Mouse (Mus musculus) kidney, postnatal 14 days (tissue): Measurements from ENCODE around the gene Sdr39u1.
A peak's percentile ranks its signal among the peaks of the same experiment; 100 is the strongest.

Experiments used
- DNase-seq: peaks from one replicate; pipeline ENCODE4 v3.0.0; 2022; ENCODE audit warnings: mixed read lengths

Gene Sdr39u1

GRCm38 (mm10) chr14:55883663-55884062, 16.4 kb downstream of the Sdr39u1 start:
- DNase-seq = no peak

- DNase-seq = no peak
Observed at GRCm38 (mm10) chr14:55883149-55883661, 16.9 kb downstream of the Sdr39u1 start.

GRCm38 (mm10) chr14:55882171-55882641, 17.9 kb downstream of the Sdr39u1 start:
- peak; percentile 75 for DNase-seq

- DNase-seq = no peak
Observed at GRCm38 (mm10) chr14:55880982-55881381, 19.1 kb downstream of the Sdr39u1 start.

GRCm38 (mm10) chr14:55879623-55880022, 20.5 kb downstream of the Sdr39u1 start:
- DNase-seq = peak; percentile 89

- no peak for DNase-seq
Observed at GRCm38 (mm10) chr14:55878316-55878940, 21.7 kb downstream of the Sdr39u1 start.

- no peak for DNase-seq
Observed at GRCm38 (mm10) chr14:55877469-55878315, 22.4 kb downstream of the Sdr39u1 start.

- DNase-seq = peak; percentile 79
Observed at GRCm38 (mm10) chr14:55873714-55874683, 26.1 kb downstream of the Sdr39u1 start.

- DNase-seq = no peak
Observed at GRCm38 (mm10) chr14:55873242-55873713, 26.8 kb downstream of the Sdr39u1 start.

- no peak for DNase-seq
Observed at GRCm38 (mm10) chr14:55872551-55872950, 27.5 kb downstream of the Sdr39u1 start.

GRCm38 (mm10) chr14:55872039-55872438, 28.1 kb downstream of the Sdr39u1 start:
- DNase-seq = no peak

GRCm38 (mm10) chr14:55869538-55869937, 30.6 kb downstream of the Sdr39u1 start:
- DNase-seq = no peak

- no peak for DNase-seq
Observed at GRCm38 (mm10) chr14:55868230-55869026, 31.7 kb downstream of the Sdr39u1 start.

GRCm38 (mm10) chr14:55866962-55867361, 33.1 kb downstream of the Sdr39u1 start:
- DNase-seq = peak; percentile 67

GRCm38 (mm10) chr14:55863773-55864172, 36.3 kb downstream of the Sdr39u1 start:
- DNase-seq = peak; percentile 87

- no peak for DNase-seq
Observed at GRCm38 (mm10) chr14:55862970-55863369, 37.1 kb downstream of the Sdr39u1 start.

GRCm38 (mm10) chr14:55862186-55862585, 37.9 kb downstream of the Sdr39u1 start:
- DNase-seq = no peak

GRCm38 (mm10) chr14:55857588-55857987, 42.5 kb downstream of the Sdr39u1 start:
- no peak for DNase-seq

- peak; percentile 76 for DNase-seq
Observed at GRCm38 (mm10) chr14:55855101-55855561, 45.0 kb downstream of the Sdr39u1 start.

- DNase-seq = no peak
Observed at GRCm38 (mm10) chr14:55854406-55855100, 45.5 kb downstream of the Sdr39u1 start.
